Mouse (Mus musculus): ENCODE data around the gene Pdk2. TPM values are rescaled to one million over a fixed set of nuclear protein-coding genes. Genes with fewer than 3 reads are reported as not detected.

Pdk2 gene
- total RNA-seq, 2 experiments from 2014 or later = 133 TPM

DNA sequence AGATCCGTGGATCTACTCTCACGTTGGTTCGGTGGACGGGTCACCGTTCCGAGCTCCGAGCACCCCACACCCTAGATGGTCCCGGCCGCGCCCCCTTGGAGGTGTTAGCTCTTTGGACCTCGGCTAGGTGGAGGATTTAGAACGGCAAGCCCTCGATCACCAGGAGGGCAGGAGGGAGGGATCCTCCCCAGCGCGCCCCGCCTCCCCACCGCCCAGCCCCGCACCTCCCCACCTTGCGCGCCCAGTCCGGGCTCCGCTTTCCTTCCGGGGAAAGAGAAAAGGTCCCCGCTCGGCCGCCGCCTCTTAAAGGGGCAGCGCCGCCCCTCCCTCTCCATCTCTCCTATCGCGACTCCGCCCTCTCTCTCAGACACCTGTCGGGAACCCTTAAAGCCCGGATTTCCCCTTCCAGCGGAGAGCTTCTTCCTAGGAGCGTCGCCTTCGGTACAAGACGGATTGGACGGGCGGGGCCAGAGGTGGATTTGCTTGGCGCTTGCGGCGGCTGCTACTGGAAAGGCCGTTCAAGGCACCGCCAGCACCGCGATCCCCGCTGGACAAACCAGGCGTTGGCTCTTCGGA, 35.5 kb upstream of the Pdk2 start, which contains the start of gene Itga3:
Gene Itga3 (minus strand): TSS at position 266 of the 576 bp plus-strand sequence.
- Histone ChIP-seq H3K27ac (peak within 1 kb of the TSS; percentile 75), H3K4me3 (peak within 1 kb of the TSS; percentile 68)
- TF ChIP-seq CTCF (conservative IDR thresholded peaks at IDR 0.05) = no peak
- DNase-seq (ENCODE audit: low spot score in 2 of 2) = peak; percentile 22

DNA sequence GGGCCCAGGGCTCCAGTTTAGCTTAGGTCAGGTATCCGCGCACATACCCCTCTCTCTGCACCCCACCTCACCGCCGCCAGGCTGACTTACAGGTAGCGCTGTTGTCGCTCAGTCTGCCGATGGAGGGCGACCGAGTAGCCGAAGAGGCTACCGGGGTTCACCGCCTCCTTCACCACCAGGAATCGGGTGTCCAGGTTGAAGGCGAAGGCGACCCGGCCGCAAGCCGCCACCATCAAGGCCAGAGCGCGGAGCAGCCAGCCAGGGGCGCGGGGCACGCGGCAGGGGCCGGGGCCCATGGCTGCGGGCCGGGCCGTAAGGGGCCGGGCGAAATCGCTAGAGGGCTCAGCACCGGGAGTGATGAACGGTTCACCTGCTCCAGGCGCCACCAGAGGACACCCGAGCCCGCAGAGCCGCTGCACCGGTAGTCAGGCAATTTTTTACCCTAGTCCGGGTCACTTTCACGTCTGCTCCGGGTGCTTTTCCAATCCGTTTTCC, 34.9 kb upstream of the Pdk2 start:
- peak; percentile 69 for TF ChIP-seq CTCF (conservative IDR thresholded peaks at IDR 0.05)
- Histone ChIP-seq H3K27ac (peak overlapping the region; percentile 75), H3K4me3 (peak overlapping the region; percentile 68)
- DNase-seq (ENCODE audit: low spot score in 2 of 2) = peak; percentile 8 to 33

DNA sequence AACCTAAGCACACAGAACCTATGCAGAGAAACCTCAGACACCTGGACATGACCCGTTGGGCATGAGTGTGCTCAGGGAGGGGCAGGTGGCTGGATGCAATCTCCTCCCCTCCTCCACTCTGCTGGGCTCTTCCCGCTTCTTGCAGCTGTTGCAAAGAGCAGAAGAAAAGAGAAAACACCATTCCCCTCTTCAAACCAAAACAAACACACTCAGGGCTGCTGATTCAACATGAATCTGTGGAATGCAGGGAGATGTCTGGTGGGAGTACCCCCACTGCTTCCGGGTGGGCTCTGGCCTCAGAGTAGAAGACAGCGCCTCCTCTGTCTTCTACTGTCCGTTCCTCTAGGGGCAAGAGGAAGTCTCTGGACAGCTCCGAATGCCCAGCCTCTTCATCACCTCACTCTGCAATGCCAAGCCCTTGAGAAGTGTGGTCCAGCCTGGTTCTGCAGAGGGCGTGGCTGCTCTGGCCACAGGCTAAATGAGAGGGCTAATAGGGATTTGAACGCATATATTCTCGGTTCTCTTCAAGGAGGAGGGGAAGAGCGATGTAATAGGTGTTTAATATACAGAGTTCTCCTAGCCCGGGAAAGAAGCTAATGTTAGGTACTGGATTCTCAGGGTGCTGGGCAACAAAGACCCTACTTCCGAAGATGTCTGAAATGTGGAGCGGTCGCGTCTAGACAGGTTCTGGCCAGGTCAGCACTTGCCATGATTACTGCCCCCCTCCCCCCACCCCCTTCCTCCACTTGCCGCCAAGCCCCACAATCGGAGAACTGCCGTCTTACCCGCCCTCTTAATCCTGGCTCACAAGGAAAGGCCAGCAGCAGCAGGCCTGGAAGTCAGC, 34.3 kb upstream of the Pdk2 start:
- H3K4me3 ChIP-seq = peak overlapping the region; percentile 68
- no peak for DNase-seq (ENCODE audit: low spot score in 2 of 2)
- H3K27ac ChIP-seq = no peak overlapping the region
- TF ChIP-seq CTCF (conservative IDR thresholded peaks at IDR 0.05) = 0 out of 2 replicates have a peak, but pooled peaks have one; percentile 16

DNA sequence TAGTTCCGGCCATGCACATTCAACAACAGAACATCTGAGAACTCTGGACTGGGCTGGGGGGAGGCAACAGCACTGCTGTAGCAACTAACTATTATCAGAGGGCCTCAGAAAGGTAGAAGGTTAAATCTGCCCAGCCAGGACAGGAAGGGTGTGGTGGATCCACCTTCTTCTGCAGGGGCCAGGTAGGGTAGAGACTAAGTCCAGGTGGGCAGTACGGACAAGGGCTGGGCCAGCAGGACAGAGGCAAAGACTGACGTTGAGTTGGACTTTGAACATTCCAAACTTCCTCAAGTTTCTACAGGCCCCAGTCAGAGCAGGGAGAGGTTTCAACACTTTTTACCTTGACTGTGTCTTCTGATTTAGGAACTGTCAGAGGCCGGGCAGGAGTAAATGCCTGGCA, 33.5 kb upstream of the Pdk2 start:
- no peak overlapping the region for H3K4me3 ChIP-seq
- DNase-seq (ENCODE audit: low spot score in 2 of 2) = no peak
- H3K27ac ChIP-seq = no peak overlapping the region
- no peak for TF ChIP-seq CTCF (conservative IDR thresholded peaks at IDR 0.05)

DNA sequence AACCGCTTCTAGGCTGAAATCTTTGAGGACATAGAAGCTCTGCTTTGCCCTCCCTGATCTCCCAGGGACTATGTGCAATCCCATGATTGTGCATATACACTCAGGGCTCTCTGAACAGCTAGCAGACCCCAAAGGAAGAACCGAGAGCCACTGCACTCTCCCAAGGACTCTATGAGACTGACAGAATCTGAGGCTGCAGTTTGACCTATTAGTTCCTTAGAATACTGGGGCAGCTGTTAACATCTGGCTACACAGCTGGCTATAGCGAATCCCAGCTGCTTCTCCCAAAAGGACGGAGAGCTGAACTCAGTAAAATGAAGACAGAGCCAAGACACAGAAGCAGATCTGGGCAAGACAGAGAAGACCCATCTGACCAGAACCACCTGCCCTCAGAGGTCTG, 32.7 kb upstream of the Pdk2 start:
- no peak overlapping the region for H3K4me3 ChIP-seq
- TF ChIP-seq CTCF (conservative IDR thresholded peaks at IDR 0.05) = no peak
- no peak for DNase-seq (ENCODE audit: low spot score in 2 of 2)
- H3K27ac ChIP-seq = no peak overlapping the region

- no peak for TF ChIP-seq CTCF (conservative IDR thresholded peaks at IDR 0.05)
- no peak for DNase-seq (ENCODE audit: low spot score in 2 of 2)
- H3K27ac ChIP-seq = no peak overlapping the region
- H3K4me3 ChIP-seq = no peak overlapping the region
Observed at GRCm38 (mm10) chr11:95072804-95073203, 31.6 kb upstream of the Pdk2 start.

GRCm38 (mm10) chr11:95072136-95072535, 31.0 kb upstream of the Pdk2 start:
- no peak overlapping the region for H3K27ac ChIP-seq
- DNase-seq (ENCODE audit: low spot score in 2 of 2) = no peak
- no peak for TF ChIP-seq CTCF (conservative IDR thresholded peaks at IDR 0.05)
- H3K4me3 ChIP-seq = no peak overlapping the region

- no peak overlapping the region for H3K27ac ChIP-seq
- H3K4me3 ChIP-seq = no peak overlapping the region
- TF ChIP-seq CTCF (conservative IDR thresholded peaks at IDR 0.05) = no peak
- DNase-seq (ENCODE audit: low spot score in 2 of 2) = no peak
Observed at GRCm38 (mm10) chr11:95071266-95071665, 30.1 kb upstream of the Pdk2 start.

- H3K27ac ChIP-seq = no peak overlapping the region
- no peak overlapping the region for H3K4me3 ChIP-seq
- no peak for TF ChIP-seq CTCF (conservative IDR thresholded peaks at IDR 0.05)
Observed at GRCm38 (mm10) chr11:95070140-95071107, 29.3 kb upstream of the Pdk2 start.

DNA sequence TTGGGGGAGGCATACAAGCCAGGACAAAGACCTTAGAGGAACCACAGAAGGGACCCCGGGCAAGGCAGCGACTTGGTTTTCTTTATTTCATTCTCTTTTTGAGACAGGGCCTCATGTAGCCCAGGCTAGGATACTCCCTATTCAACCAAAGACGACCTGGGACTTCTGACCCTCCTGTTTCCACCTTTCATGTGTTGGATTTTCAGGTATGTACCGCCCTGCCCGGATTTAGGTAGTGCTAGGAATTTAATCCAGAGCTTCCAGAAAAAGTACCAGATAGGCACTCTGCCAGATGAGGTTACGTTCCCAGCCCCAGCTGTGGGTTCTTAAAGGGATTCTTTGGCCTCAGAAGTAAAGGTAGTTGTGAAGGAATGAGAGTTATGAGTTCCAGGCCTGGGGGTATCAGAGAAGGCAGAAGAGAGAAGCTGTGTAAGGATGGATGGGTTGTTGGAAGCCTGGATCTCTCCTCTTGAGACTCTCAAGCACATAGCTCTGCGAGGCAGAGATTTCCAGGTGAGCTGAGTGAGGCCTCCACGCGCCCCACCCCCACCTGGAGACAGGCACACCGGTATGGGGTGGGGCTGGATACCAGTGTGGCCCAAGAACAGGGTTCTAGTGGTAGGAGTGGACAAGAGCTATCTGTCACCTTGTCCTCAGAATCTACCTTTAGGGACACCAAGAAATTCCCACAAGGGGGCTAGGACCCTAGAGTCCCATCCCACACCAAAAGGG, 28.2 kb upstream of the Pdk2 start:
- no peak for DNase-seq (ENCODE audit: low spot score in 2 of 2)
- Histone ChIP-seq H3K27ac (no peak overlapping the region), H3K4me3 (no peak overlapping the region)
- no peak for TF ChIP-seq CTCF (conservative IDR thresholded peaks at IDR 0.05)

More at GRCm38 (mm10) chr11:95070140-95071107, 29.3 kb upstream of the Pdk2 start:
- DNase-seq (ENCODE audit: low spot score in 2 of 2) = no peak

DNA sequence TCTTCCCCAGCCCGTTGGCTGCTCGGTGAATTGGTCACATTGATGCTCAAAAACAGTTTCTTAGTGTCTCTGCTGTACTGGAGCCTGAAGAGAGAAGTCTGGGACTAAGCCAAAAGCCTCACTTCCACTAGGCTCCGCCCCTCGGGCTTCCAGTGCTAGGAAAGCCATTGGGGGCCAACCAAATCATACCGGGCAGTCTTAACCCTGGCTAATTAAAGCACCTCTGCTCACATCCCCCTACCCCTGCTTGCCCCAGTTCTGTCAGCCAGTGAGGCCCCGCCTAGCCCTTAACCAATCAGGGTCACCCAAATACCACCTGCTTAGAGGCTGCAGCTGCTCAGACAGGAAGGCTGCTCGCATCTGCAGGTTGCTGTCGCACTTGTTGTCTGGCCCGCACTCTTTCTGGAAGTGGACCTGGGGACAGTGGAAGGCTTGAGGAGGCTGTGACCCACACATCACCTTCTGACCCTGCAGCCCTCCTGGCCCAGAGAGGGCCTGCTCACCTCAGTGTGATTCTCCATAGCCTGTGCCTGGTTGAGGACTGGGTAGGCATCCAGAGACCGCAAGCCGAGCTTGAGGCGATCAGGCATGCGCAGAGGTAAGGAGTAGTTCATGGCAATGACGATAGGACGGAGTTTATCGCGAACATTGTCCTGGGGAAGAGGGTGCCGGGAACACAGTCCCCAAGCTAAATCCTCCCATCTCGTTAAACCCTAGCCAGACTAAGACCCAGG, 15.8 kb upstream of the Pdk2 start:
- Histone ChIP-seq H3K27ac (no peak overlapping the region), H3K4me3 (no peak overlapping the region)
- no peak for TF ChIP-seq CTCF (conservative IDR thresholded peaks at IDR 0.05)
- no peak for DNase-seq (ENCODE audit: low spot score in 2 of 2)

Data from layer of hippocampus, adult 2 months (tissue).